ENCODE assay signal across 9 mouse cellular contexts in the genomic region with DNA sequence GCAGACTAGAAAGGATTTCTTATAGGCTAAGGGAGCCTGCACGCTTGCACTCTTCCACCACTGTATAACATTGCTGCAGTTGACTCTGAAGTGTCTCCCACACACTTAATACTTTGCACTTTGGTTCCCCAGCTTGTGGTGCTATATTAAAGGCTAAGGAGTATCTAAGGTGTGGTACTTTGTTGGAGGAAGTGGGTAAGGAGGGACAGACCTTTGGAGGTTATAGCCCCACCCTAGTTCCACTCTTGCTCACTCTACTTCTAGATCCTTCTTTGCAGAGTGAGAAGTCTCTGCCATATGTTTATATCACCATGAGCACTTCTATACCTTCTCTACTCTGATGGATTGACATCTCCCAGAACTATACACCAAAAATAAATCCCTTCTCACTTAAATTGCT.
"Had no signal": no experiment of that assay in that cellular context is flagged by ENCODE, and none has a peak within 500 bp of the region (broad histone marks: within the 10 kb centered on the region; RNA-seq: fewer than 3 reads in every experiment).

No protein-coding gene starts in this region.

- DNase-seq: kidney, adult 2 months; kidney, postnatal 14 days; layer of hippocampus, adult 9-11 months; liver; liver, embryonic 13.5 days; liver, postnatal 0 days; right cerebral cortex, postnatal 14 days; thymus, adult 18-20 months; thymus, postnatal 14 days had no signal
